Mouse (Mus musculus) testis, adult 2 months (tissue): Measurements from ENCODE around the gene Foxj3.

ENCODE experiments used
- CTCF ChIP-seq: fragments of 200-500 bp; IDR thresholded peaks from 2 replicates; pipeline ENCODE4 v1.5.1; 2012; ENCODE audit warnings: low read depth, mild to moderate bottlenecking, inconsistent platforms, low read length, moderate library complexity; ENCODE audit not compliant: control insufficient read depth, insufficient read depth, insufficient replicate concordance
- POLR2A ChIP-seq: fragments of 200-500 bp; IDR thresholded peaks from 2 replicates; pipeline ENCODE4 v1.6.1; 2012; ENCODE audit warnings: low read depth, mild to moderate bottlenecking, inconsistent platforms, low read length, moderate library complexity; ENCODE audit not compliant: control insufficient read depth

- TF ChIP-seq CTCF: no peak
- TF ChIP-seq POLR2A: no peak
Measured at GRCm38 (mm10) chr4:119663409-119664095, 126.7 kb downstream of the Foxj3 start.
